Mouse (Mus musculus) embryonic facial prominence, embryonic 12.5 days (tissue): Measurements from ENCODE around the gene Il17rb. TPM values are rescaled to one million over a fixed set of nuclear protein-coding genes. Genes with fewer than 3 reads are reported as not detected.

Experiments used
- microRNA-seq: library from miRNA; unstranded; fragments of <30 nt; microRNA quantifications from one replicate; pipeline ENCODE4, GENCODE M21; 2017
- polyA plus RNA-seq: library from polyadenylated mRNA; unstranded; fragments of >200 nt; fragmentation: Nextera tagmentation; extraction: Ambion mirVana; gene quantifications from 2 replicates; pipeline ENCODE4 v1.2.1, GENCODE M21; 2016

Gene Il17rb
- polyA plus RNA-seq, 1 experiment from 2014 or later: 0.63 TPM

Small RNA genes lying within 50 kb of the gene (microRNA-seq; reads per million reads assigned to microRNA genes)
- 1.1 reads per million for gene Mir6947

Other genes with a start within 250 kb of the Il17rb start
- 294 and 299 TPM in 2 replicates for gene Selenok, start 40.6 kb downstream of the Il17rb start, polyA plus RNA-seq
- gene Actr8, start 30.6 kb downstream of the Il17rb start, polyA plus RNA-seq: 76.7 and 79.9 TPM in 2 replicates
- 0.06 and 0.10 TPM in 2 replicates for gene Chdh, start 127 bp upstream of the Il17rb start, polyA plus RNA-seq